Mouse (Mus musculus) forebrain, embryonic 12.5 days (tissue): ENCODE data around the gene Rap1gap2. TPM values are rescaled to one million over a fixed set of nuclear protein-coding genes. Genes with fewer than 3 reads are reported as not detected.

Experiments used
- ATAC-seq: fragments of 200-750 bp; cut with Nextera tagmentation; 2 replicates; pipeline ENCODE4 v1.8.0; 2017; ENCODE audit warnings: moderate TSS enrichment; ENCODE audit not compliant: low FRiP score
- H3K27ac ChIP-seq: fragments of 300-500 bp; sonication (generic); 2 replicates; pipeline ENCODE4 v1.5.1; 2016; ENCODE audit warnings: mild to moderate bottlenecking
- H3K27me3 ChIP-seq: fragments of 300-500 bp; sonication (generic); 2 replicates; pipeline ENCODE4 v1.6.1; 2016; ENCODE audit warnings: mild to moderate bottlenecking
- H3K36me3 ChIP-seq: fragments of 300-500 bp; sonication (generic); replicated peaks from 2 replicates; pipeline ENCODE4 v1.6.1; 2016; ENCODE audit warnings: mild to moderate bottlenecking
- H3K4me1 ChIP-seq: fragments of 300-500 bp; sonication (generic); 2 replicates; pipeline ENCODE4 v1.6.1; 2016
- H3K4me2 ChIP-seq: fragments of 300-500 bp; sonication (generic); 2 replicates; pipeline ENCODE4 v1.6.1; 2016; ENCODE audit warnings: mild to moderate bottlenecking, moderate library complexity
- H3K4me3 ChIP-seq: fragments of 300-500 bp; sonication (generic); replicated peaks from 2 replicates; pipeline ENCODE4 v1.5.1; 2016; ENCODE audit warnings: mild to moderate bottlenecking
- H3K9ac ChIP-seq: fragments of 300-500 bp; sonication (generic); 2 replicates; pipeline ENCODE4 v1.6.1; 2016; ENCODE audit warnings: mild to moderate bottlenecking
- H3K9me3 ChIP-seq: fragments of 300-500 bp; sonication (generic); 2 replicates; pipeline ENCODE4 v1.6.1; 2016
- WGBS: fragments of 180-500 bp; shearing (Covaris S2); methylation state at CpG from one replicate; pipeline ENCODE4 v1.1.7; 2016; 5-methylcytosine and 5-hydroxymethylcytosine counted together
- polyA plus RNA-seq: library from polyadenylated mRNA; unstranded; fragments of >200 nt; fragmentation: Nextera tagmentation; extraction: Ambion mirVana; gene quantifications from 2 replicates; pipeline ENCODE4 v1.2.1, GENCODE M21; 2016

Gene Rap1gap2
- polyA plus RNA-seq, 1 experiment from 2014 or later, result 4.4 TPM

DNA sequence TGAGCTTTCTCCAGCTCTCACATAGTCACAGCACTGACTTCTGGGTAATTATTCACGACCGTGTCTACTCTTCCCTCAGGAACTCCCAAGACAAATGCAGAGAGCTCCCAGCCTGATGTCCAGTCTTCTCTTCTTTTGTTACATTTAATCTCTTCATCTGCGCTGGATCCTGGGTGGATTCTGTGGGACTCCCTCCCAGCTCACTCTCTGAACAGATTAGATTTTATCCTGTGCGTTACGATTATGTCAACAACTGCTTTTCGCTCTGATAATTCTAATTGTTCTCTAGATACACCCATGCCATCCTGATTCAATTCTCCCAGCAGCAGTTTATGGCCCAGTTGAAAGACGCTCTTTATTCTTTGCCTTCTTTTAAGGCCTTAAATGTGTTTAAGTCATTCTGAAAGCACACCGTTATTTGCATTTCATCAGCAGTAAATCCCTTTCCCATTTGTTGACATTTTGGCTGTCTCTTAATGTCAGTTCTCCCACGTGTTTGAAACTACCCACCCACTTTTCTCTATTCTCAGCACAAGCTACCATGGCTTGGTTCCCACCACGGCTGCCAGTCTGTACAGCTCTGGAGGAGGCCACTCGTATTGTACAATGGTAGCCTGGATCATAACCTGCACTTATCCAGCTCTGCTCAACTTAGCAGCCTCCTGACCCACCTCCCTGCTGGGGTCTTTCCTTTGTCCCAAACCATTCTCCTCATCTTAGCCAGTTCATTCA lies 180.8 kb downstream of the Rap1gap2 start:
- Histone ChIP-seq H3K4me2 (no peak overlapping the region), H3K9me3 (no peaks in the 10 kb centered on the region), H3K9ac (no peak overlapping the region), H3K27me3 (no peaks in the 10 kb centered on the region), H3K36me3 (no peaks in the 10 kb centered on the region), H3K27ac (no peak overlapping the region), H3K4me3 (no peak overlapping the region), H3K4me1 (peaks cover 7% of the 10 kb centered on the region)
- WGBS, result 52% methylated on average over 11 of the region's 11 CpGs
- ATAC-seq, result no peak

GRCm38 (mm10) chr11:74426306-74426705 lies 184.4 kb downstream of the Rap1gap2 start:
- H3K9ac ChIP-seq, result no peak overlapping the region
- WGBS, result 90% methylated on average over 5 of the region's 5 CpGs
- no peaks in the 10 kb centered on the region for H3K9me3 ChIP-seq
- no peak for ATAC-seq
- no peaks in the 10 kb centered on the region for H3K27me3 ChIP-seq
- no peak overlapping the region for H3K27ac ChIP-seq
- no peaks in the 10 kb centered on the region for H3K36me3 ChIP-seq
- no peak overlapping the region for H3K4me2 ChIP-seq
- H3K4me1 ChIP-seq, result peaks cover 7% of the 10 kb centered on the region
- H3K4me3 ChIP-seq, result no peak overlapping the region

GRCm38 (mm10) chr11:74422019-74422418 lies 188.7 kb downstream of the Rap1gap2 start:
- WGBS, result 95% methylated on average over 6 of the region's 6 CpGs
- H3K36me3 ChIP-seq, result no peaks in the 10 kb centered on the region
- ATAC-seq, result no peak
- no peaks in the 10 kb centered on the region for H3K4me1 ChIP-seq
- H3K9me3 ChIP-seq, result no peaks in the 10 kb centered on the region
- no peak overlapping the region for H3K4me3 ChIP-seq
- no peak overlapping the region for H3K27ac ChIP-seq
- H3K27me3 ChIP-seq, result no peaks in the 10 kb centered on the region
- H3K9ac ChIP-seq, result no peak overlapping the region
- no peak overlapping the region for H3K4me2 ChIP-seq

DNA sequence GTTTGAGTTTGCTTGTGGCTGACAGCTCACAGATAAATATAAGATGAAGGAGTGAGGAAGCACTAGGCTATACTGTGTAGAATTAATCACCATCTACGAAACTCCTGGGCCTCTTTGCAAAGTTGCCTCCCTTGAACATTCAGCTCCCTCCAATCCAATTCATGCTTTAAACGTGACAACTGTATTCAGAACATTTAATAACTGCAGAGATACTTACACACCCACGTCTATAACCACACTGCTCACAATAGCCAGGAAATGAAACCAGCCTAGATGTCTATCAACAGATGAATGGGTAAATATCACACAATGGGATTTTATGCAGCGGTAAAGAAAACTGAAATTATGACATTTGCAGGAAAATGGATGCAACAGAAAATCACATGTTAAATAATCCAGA lies 189.6 kb downstream of the Rap1gap2 start:
- H3K27me3 ChIP-seq, result no peaks in the 10 kb centered on the region
- H3K4me1 ChIP-seq, result no peaks in the 10 kb centered on the region
- no peaks in the 10 kb centered on the region for H3K36me3 ChIP-seq
- H3K9me3 ChIP-seq, result no peaks in the 10 kb centered on the region
- ATAC-seq, result no peak
- WGBS, result 81% methylated on average over 4 of the region's 4 CpGs
- no peak overlapping the region for H3K4me3 ChIP-seq
- no peak overlapping the region for H3K27ac ChIP-seq
- H3K4me2 ChIP-seq, result no peak overlapping the region
- H3K9ac ChIP-seq, result no peak overlapping the region

DNA sequence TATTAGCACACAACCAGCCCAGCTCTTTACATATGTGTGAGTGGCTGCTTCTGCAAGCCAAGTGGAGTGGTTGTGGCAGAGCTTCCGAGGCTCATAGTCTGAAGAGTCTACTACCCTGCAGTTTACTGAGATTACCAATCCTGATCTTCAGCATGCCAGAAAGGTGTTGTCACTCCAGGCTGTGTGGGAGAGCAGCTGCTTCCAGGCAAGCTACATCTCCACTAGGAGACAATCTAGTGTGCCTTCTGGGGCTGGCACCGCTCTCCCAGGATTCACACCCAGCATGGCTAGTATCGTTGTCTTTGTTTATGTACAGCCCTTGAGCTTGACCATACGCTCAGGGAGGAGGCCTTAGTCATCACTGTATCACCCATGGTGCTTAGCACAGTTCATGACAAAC lies 191.1 kb downstream of the Rap1gap2 start:
- H3K27ac ChIP-seq, result no peak overlapping the region
- 89% methylated on average over 4 of the region's 4 CpGs for WGBS
- no peak overlapping the region for H3K9ac ChIP-seq
- H3K4me3 ChIP-seq, result no peak overlapping the region
- H3K4me2 ChIP-seq, result no peak overlapping the region
- no peaks in the 10 kb centered on the region for H3K36me3 ChIP-seq
- no peaks in the 10 kb centered on the region for H3K4me1 ChIP-seq
- no peaks in the 10 kb centered on the region for H3K27me3 ChIP-seq
- H3K9me3 ChIP-seq, result no peaks in the 10 kb centered on the region
- no peak for ATAC-seq

- 0 out of 2 replicates have a peak, but pooled peaks cover 3% of the 10 kb centered on the region for H3K4me1 ChIP-seq
- ATAC-seq, result no peak
- H3K36me3 ChIP-seq, result no peaks in the 10 kb centered on the region
- no peak overlapping the region for H3K27ac ChIP-seq
- H3K9me3 ChIP-seq, result no peaks in the 10 kb centered on the region
- no peak overlapping the region for H3K4me3 ChIP-seq
- H3K27me3 ChIP-seq, result no peaks in the 10 kb centered on the region
- H3K4me2 ChIP-seq, result no peak overlapping the region
- WGBS, result 73% methylated on average over 12 of the region's 12 CpGs
- H3K9ac ChIP-seq, result no peak overlapping the region
Measured at GRCm38 (mm10) chr11:74415736-74416135, 195.0 kb downstream of the Rap1gap2 start.

DNA sequence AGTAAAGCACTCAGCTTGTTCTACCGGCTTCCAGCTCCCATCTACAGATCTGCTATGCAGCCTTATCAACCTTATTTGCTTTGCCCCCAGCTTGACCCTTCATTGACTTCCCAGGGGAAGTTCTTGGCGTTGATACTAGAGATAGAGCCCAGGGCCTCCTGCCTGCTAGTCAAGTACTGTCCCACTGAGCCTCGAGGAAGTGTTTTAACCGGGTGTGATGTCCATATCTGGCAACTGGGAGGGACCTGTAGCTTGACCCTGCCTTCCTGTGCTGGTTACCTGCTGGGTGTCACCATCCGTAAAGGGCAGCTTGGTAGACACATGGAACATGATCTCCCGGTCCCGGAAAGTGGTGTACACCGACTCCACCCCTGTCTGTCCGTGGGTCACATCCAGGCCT lies 196.6 kb downstream of the Rap1gap2 start:
- no peaks in the 10 kb centered on the region for H3K9me3 ChIP-seq
- H3K9ac ChIP-seq, result no peak overlapping the region
- H3K4me1 ChIP-seq, result peaks cover 18% of the 10 kb centered on the region
- no peak overlapping the region for H3K4me3 ChIP-seq
- H3K36me3 ChIP-seq, result no peaks in the 10 kb centered on the region
- no peak for ATAC-seq
- no peak overlapping the region for H3K27ac ChIP-seq
- H3K4me2 ChIP-seq, result no peak overlapping the region
- 83% methylated on average over 9 of the region's 9 CpGs for WGBS
- no peaks in the 10 kb centered on the region for H3K27me3 ChIP-seq

GRCm38 (mm10) chr11:74413449-74413972 lies 197.2 kb downstream of the Rap1gap2 start:
- ATAC-seq, result no peak
- Histone ChIP-seq H3K27ac (no peak overlapping the region), H3K27me3 (no peaks in the 10 kb centered on the region), H3K4me2 (no peak overlapping the region), H3K4me3 (no peak overlapping the region), H3K9me3 (no peaks in the 10 kb centered on the region), H3K9ac (no peak overlapping the region), H3K4me1 (peaks cover 24% of the 10 kb centered on the region), H3K36me3 (no peaks in the 10 kb centered on the region)
- 82% methylated on average over 3 of the region's 3 CpGs for WGBS

- ATAC-seq, result no peak
- Histone ChIP-seq H3K4me3 (no peak overlapping the region), H3K27me3 (no peaks in the 10 kb centered on the region), H3K36me3 (no peaks in the 10 kb centered on the region), H3K4me2 (no peak overlapping the region), H3K27ac (no peak overlapping the region), H3K9me3 (no peaks in the 10 kb centered on the region), H3K4me1 (peaks cover 24% of the 10 kb centered on the region), H3K9ac (no peak overlapping the region)
- WGBS, result 90% methylated on average over 3 of the region's 3 CpGs
Measured at GRCm38 (mm10) chr11:74412462-74412861, 198.3 kb downstream of the Rap1gap2 start.

- ATAC-seq, result no peak
- H3K27me3 ChIP-seq, result no peaks in the 10 kb centered on the region
- H3K4me1 ChIP-seq, result peaks cover 24% of the 10 kb centered on the region
- H3K4me2 ChIP-seq, result no peak overlapping the region
- H3K9me3 ChIP-seq, result no peaks in the 10 kb centered on the region
- no peak overlapping the region for H3K27ac ChIP-seq
- H3K9ac ChIP-seq, result no peak overlapping the region
- H3K36me3 ChIP-seq, result no peaks in the 10 kb centered on the region
- WGBS, result 71% methylated on average over 3 of the region's 3 CpGs
- H3K4me3 ChIP-seq, result no peak overlapping the region
Measured at GRCm38 (mm10) chr11:74411943-74412342, 198.8 kb downstream of the Rap1gap2 start.

- H3K4me1 ChIP-seq, result peaks cover 24% of the 10 kb centered on the region
- no peaks in the 10 kb centered on the region for H3K27me3 ChIP-seq
- H3K36me3 ChIP-seq, result no peaks in the 10 kb centered on the region
- H3K4me3 ChIP-seq, result no peak overlapping the region
- H3K4me2 ChIP-seq, result no peak overlapping the region
- ATAC-seq, result peak; percentile 59; the same call in 1 of the 2 replicates
- WGBS, result 63% methylated on average over 4 of the region's 4 CpGs
- H3K27ac ChIP-seq, result peak overlapping the region; percentile 78
- no peak overlapping the region for H3K9ac ChIP-seq
- no peaks in the 10 kb centered on the region for H3K9me3 ChIP-seq
Measured at GRCm38 (mm10) chr11:74409757-74410174, 200.9 kb downstream of the Rap1gap2 start.

DNA sequence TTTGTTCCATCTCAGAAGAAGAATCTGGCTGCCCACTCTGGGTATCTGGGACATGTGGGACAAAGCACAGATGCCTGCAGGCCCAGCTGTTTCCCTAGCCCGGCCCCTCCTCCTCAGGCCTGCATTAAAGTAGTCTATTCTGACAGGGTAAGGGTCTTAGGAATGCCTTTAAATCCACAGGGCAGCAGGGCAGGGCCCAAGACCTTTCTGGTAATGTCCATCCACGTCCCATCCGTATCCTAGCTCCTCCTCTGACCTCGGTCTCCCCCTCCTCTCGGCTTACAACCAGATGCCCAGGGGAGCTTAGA lies 201.3 kb downstream of the Rap1gap2 start:
- H3K36me3 ChIP-seq, result no peaks in the 10 kb centered on the region
- 69% methylated on average over 5 of the region's 5 CpGs for WGBS
- peak; percentile 21; the same call in 1 of the 2 replicates for ATAC-seq
- H3K27ac ChIP-seq, result peak overlapping the region; percentile 78
- no peaks in the 10 kb centered on the region for H3K9me3 ChIP-seq
- no peak overlapping the region for H3K4me3 ChIP-seq
- peaks cover 24% of the 10 kb centered on the region for H3K4me1 ChIP-seq
- no peak overlapping the region for H3K9ac ChIP-seq
- H3K4me2 ChIP-seq, result no peak overlapping the region
- no peaks in the 10 kb centered on the region for H3K27me3 ChIP-seq
